ENCODE assay signal across 18 mouse cellular contexts in the genomic region with DNA sequence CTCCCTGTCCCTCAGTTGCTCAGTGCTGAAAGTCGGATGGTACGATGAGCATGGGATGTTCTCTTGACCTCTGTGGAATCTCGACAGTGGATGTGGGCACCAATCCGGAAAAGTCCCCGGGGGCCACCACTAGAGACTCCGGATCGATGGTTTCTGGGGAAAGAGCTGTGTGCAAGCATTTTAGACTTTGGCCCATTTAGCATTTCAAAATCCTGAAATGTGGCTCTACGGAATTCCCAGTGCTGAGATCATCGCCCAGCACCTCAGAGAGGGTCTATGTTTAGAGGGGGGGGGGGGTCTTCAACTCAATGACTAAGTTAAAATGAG.
DNase-seq lines count a peak whose midpoint lies in the region; ATAC-seq and TF ChIP-seq lines count a peak whose summit lies in the region.
"Had no signal": no experiment of that assay in that cellular context is flagged by ENCODE, and none has a peak within 500 bp of the region (broad histone marks: within the 10 kb centered on the region; RNA-seq: fewer than 3 reads in every experiment).

No protein-coding gene starts in this region.

- DNase-seq in heart, embryonic 10.5 days (ENCODE audit: low spot score) = no peak
- no peak for DNase-seq in heart, postnatal 10 days
- no peak for DNase-seq in kidney, adult 8-10 months
- peak; percentile 64 for DNase-seq in liver, postnatal 0 days
- no peak for DNase-seq in lung, adult 2 months
- DNase-seq in cerebellum, postnatal 10 days = no peak
- DNase-seq: cerebellum, adult 2 months; heart, postnatal 36 days; left cerebral cortex, postnatal 4 days; right cerebral cortex, adult 18-20 months; spleen, adult 18-20 months; thymus, adult 2 months had no signal

- no peak overlapping the region for H3K9ac ChIP-seq in kidney, embryonic 16.5 days (replicated peaks; ENCODE audit: low read length)
- no peak overlapping the region for H3K9ac ChIP-seq in intestine, embryonic 15.5 days
- peak overlapping the region; percentile 31; the same call in 1 of the 2 replicates for H3K9ac ChIP-seq in liver, postnatal 0 days (replicated peaks)
- H3K9ac ChIP-seq: embryonic facial prominence, embryonic 15.5 days; stomach, embryonic 15.5 days had no signal

- no peak for TF ChIP-seq POLR2A in lung, adult 2 months (IDR thresholded peaks at IDR 0.05; ENCODE audit: borderline replicate concordance, extremely low read depth, low read depth, low read length)

- TF ChIP-seq CTCF in liver, postnatal 0 days (IDR thresholded peaks at IDR 0.05; ENCODE audit: low read depth) = no peak
- TF ChIP-seq CTCF in lung, adult 2 months (IDR thresholded peaks at IDR 0.05; ENCODE audit: insufficient read depth, low read length) = no peak

- H3K4me2 ChIP-seq in kidney, embryonic 16.5 days (replicated peaks; ENCODE audit: low read depth, low read length) = no peak overlapping the region
- no peak overlapping the region for H3K4me2 ChIP-seq in intestine, embryonic 15.5 days (replicated peaks)
- peak overlapping the region; percentile 44 for H3K4me2 ChIP-seq in liver, postnatal 0 days (ENCODE audit: low read depth, low read length)
- H3K4me2 ChIP-seq: embryonic facial prominence, embryonic 15.5 days; stomach, embryonic 15.5 days had no signal

- 76% methylated on average over 9 of the region's 9 CpGs for WGBS in heart, embryonic 10.5 days
- 40% methylated on average over 9 of the region's 9 CpGs for WGBS in kidney, embryonic 16.5 days
- WGBS in intestine, embryonic 15.5 days = 76% methylated on average over 9 of the region's 9 CpGs
- WGBS in liver, postnatal 0 days (ENCODE audit: insufficient replicate concordance) = 72% methylated on average over 9 of the region's 9 CpGs
- 71% methylated on average over 9 of the region's 9 CpGs for WGBS in lung, adult 2 months

- intact Hi-C loops in heart, postnatal 10 days (cut with DNase I) = no loop called here

- no peak overlapping the region for H3K4me3 ChIP-seq in heart, embryonic 10.5 days
- no peak overlapping the region for H3K4me3 ChIP-seq in kidney, embryonic 16.5 days (ENCODE audit: low read length)
- no peak overlapping the region for H3K4me3 ChIP-seq in intestine, embryonic 15.5 days (replicated peaks)
- H3K4me3 ChIP-seq in liver, postnatal 0 days (ENCODE audit: low read depth, low read length) = no peak overlapping the region
- H3K4me3 ChIP-seq in lung, adult 2 months (replicated peaks; ENCODE audit: extremely low read depth, low read depth, low read length) = no peak overlapping the region
- H3K4me3 ChIP-seq: embryonic facial prominence, embryonic 15.5 days; forebrain, embryonic 10.5 days; stomach, embryonic 15.5 days had no signal

- no peaks in the 10 kb centered on the region for H3K27me3 ChIP-seq in heart, embryonic 10.5 days (ENCODE audit: insufficient read depth, poor library complexity, severe bottlenecking)
- no peaks in the 10 kb centered on the region for H3K27me3 ChIP-seq in kidney, embryonic 16.5 days (ENCODE audit: insufficient read depth, low read length)
- no peaks in the 10 kb centered on the region for H3K27me3 ChIP-seq in intestine, embryonic 15.5 days (replicated peaks)
- no peaks in the 10 kb centered on the region for H3K27me3 ChIP-seq in liver, postnatal 0 days (ENCODE audit: insufficient read depth, low read length)
- H3K27me3 ChIP-seq: embryonic facial prominence, embryonic 15.5 days; stomach, embryonic 15.5 days had no signal

- H3K36me3 ChIP-seq in heart, embryonic 10.5 days = no peaks in the 10 kb centered on the region
- no peaks in the 10 kb centered on the region for H3K36me3 ChIP-seq in kidney, embryonic 16.5 days (ENCODE audit: insufficient read depth, low read length)
- H3K36me3 ChIP-seq in intestine, embryonic 15.5 days = no peaks in the 10 kb centered on the region
- no peaks in the 10 kb centered on the region for H3K36me3 ChIP-seq in liver, postnatal 0 days (replicated peaks; ENCODE audit: insufficient read depth, low read length)
- H3K36me3 ChIP-seq: embryonic facial prominence, embryonic 15.5 days; forebrain, embryonic 10.5 days; stomach, embryonic 15.5 days had no signal

- peak; percentile 63 for TF ChIP-seq EP300 in liver, postnatal 0 days (IDR thresholded peaks at IDR 0.05; ENCODE audit: low read depth)

- peak overlapping the region; percentile 37 for H3K27ac ChIP-seq in heart, embryonic 10.5 days
- H3K27ac ChIP-seq in kidney, embryonic 16.5 days (ENCODE audit: low read length) = peak overlapping the region; percentile 13; the same call in 1 of the 2 replicates
- peak overlapping the region; percentile 27; the same call in 1 of the 2 replicates for H3K27ac ChIP-seq in intestine, embryonic 15.5 days
- H3K27ac ChIP-seq in liver, postnatal 0 days (ENCODE audit: low read depth) = peak overlapping the region; percentile 95
- H3K27ac ChIP-seq: stomach, embryonic 15.5 days had no signal

- no peak for ATAC-seq in kidney, embryonic 16.5 days (ENCODE audit: low FRiP score, low TSS enrichment)
- no peak for ATAC-seq in intestine, embryonic 15.5 days
- ATAC-seq in liver, postnatal 0 days = peak; percentile 84
- ATAC-seq: midbrain, embryonic 16.5 days had no signal

- no peaks in the 10 kb centered on the region for H3K9me3 ChIP-seq in heart, embryonic 10.5 days
- H3K9me3 ChIP-seq in kidney, embryonic 16.5 days (ENCODE audit: low read length) = no peaks in the 10 kb centered on the region
- no peaks in the 10 kb centered on the region for H3K9me3 ChIP-seq in intestine, embryonic 15.5 days
- no peaks in the 10 kb centered on the region; the same call in 1 of the 2 replicates for H3K9me3 ChIP-seq in liver, postnatal 0 days (ENCODE audit: low read length)
- H3K9me3 ChIP-seq: embryonic facial prominence, embryonic 15.5 days; stomach, embryonic 15.5 days had no signal

- peaks cover 35% of the 10 kb centered on the region for H3K4me1 ChIP-seq in heart, embryonic 10.5 days
- peaks cover 22% of the 10 kb centered on the region for H3K4me1 ChIP-seq in kidney, embryonic 16.5 days (ENCODE audit: insufficient read depth, low read length)
- peaks cover 14% of the 10 kb centered on the region for H3K4me1 ChIP-seq in intestine, embryonic 15.5 days (replicated peaks)
- H3K4me1 ChIP-seq in liver, postnatal 0 days (ENCODE audit: insufficient read depth) = peaks cover 12% of the 10 kb centered on the region
- H3K4me1 ChIP-seq in lung, adult 2 months (ENCODE audit: control insufficient read depth, insufficient read depth, low read length) = peaks cover 7% of the 10 kb centered on the region

Comparison
In these comparisons a context has a peak if more than half of its experiments do, and no peak if none do; other contexts are left out.
1. H3K27ac ChIP-seq: peak in every context shown above with its lines; median percentile 95 in liver, postnatal 0 days; 37 in heart, embryonic 10.5 days; 27 in intestine, embryonic 15.5 days; 13 in kidney, embryonic 16.5 days.